Mouse (Mus musculus) fibroblast of lung, adult 2 months (primary cell): ENCODE measurements around the gene Gm45623.

Experiments used
- DNase-seq: peaks from one replicate; pipeline ENCODE4 v3.0.0-alpha.2; 2011; ENCODE audit warnings: low read depth

Gm45623 gene

DNA sequence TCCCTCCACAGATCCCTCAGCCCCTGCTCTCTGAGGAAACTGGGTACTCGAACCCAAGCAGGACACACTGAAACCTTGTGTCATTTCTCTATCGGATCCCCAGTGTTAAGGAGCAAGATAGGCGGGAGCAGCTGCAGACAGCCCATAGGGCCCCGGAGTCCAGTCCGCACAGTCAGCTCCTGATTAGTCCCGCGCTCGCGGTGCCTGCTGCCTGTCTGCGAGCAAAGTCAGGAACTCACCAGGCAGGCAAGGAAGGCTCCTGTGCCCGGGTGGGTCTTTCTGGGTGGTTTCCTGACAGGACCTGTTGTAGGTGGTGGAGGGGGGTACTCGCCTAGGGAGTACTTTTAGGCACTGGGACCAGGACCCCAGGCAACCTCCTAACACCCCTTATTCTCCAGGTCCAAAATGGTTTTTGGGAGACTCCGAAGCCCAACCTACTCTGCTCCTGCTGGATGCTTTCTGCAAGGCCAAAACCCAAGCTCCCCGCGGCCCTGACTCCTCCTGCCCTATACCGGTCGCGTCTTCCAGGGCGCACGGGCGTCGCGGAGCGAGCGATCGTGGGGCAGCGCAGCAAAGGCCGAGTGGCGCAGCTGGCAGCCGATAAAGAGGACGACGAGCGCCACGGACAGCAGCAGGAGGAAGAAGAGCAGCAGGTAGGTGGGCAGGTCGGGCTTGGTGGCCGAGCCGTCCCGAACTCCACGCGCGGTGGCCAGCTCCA lies 994 bp downstream of the Gm45623 start:
- DNase-seq = no peak

DNA sequence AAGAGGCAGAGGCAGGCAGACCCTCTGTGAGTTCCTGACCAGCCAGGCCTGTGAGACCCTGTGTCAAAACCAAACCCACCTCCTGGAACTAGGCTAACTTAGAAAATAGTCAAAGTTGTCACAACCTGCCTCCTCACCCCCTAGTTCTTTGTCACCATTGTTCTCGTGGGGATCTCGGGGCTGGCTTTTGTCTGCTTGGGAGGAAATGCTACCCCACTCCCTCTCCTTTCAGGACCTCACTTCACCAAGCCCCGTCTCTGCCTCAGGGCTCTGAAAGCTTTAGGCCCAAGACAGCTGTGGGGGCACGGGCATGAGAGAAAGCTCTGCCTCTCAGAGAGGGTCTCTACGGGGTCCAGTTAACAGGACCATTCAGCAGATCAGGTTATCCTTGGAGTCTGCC lies 1.9 kb downstream of the Gm45623 start:
- no peak for DNase-seq

DNA sequence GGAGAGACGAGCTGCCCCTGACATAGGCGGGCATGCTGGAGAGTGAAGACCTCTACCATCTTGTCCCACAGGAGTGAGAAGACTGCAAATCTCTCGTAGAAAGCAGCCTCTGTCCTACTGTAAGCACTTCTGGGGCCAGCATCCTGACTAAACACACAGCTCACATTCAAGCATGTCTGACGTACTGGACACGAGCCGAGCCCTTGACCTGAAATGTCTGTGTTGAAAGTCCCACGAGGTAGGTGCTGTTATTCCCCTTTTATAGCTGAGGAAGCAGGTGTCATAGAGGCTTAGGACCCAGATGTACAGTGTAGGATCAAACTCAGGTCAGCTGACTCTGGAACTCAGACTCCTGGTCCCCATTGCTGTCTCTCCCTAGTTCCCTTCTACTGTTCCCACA lies 4.2 kb downstream of the Gm45623 start:
- DNase-seq = no peak

DNA sequence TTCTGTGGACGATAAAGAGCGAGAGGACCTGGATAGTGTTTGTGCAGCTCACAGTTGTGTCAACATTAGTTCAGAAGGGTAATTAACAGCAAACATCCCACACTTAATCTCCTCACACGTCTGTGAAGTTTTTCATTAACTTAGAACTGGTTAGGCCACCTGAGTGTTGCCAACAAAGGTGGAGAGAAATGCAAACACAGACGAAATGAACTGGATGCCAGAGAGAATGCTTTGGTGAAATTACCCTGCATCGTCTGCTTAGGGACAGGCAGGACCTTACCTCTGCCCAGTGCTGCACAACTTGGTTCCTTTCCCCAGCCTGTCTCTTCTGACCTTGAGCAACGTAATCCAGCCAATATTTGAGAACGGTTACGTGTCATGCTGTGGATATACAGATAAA lies 6.1 kb downstream of the Gm45623 start:
- DNase-seq = no peak

DNA sequence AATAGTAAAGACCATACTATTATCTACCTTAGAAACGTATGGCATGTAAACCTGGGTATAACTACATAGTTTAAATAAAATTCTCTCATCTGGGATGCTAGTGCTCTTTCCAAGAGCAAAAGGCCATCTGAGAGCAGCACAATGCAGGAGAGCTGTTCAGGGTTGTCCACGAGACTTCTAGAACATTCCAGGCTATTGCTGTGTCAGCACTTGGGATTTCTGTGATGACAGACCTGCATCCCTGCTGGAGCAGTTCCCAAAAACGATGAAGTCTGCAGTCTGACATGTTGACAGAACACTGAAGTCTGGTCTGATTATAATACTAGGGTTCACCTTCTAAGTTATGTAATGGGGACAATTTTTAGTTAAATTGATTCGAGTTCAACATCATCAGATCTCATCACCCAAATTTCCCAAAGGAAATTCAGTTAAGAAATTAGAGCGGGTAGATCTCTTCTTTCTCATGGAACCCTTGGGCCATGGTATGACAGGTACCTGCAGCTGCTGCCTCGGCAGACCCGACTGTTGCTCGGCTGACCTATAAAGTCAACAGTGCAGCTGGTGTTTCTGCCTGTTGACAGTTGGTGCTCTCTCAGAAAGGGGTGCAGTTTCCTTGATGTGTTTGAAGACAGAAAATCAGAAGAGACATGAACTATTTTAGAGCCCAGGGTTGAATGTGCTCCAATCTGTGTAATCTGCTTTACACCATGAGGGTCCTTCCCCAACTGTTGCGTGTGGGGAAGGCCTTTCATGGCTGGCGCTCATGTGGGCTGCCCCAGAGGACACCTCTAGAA lies 6.7 kb downstream of the Gm45623 start:
- no peak for DNase-seq

DNA sequence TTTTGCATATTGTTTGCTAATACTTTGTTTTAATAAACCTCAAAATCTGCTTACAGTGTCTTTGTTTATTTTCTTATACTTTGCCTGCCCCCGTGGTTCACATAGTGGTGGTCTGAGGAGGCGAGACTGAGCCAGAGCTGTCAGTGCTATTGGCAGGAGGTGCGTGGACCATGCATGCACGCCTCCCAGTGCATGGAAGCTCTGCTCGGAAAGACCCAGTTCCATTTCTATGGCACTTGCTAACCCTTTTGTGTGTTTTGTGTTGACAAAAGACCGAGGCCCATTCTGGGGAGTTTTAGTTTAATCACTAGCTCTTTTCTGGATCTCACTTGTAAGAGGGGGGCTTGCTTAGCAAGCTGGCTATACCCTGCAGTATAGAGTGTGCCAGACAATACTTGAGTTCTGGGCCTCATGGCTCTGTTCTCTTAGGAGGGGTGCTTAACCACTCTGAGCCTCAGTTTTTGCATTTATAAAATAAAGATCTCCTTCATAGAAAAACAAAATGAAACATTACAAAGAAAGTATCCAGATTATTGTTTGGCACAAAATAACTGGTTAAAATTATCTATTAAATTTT lies 11.2 kb downstream of the Gm45623 start:
- DNase-seq = no peak

DNA sequence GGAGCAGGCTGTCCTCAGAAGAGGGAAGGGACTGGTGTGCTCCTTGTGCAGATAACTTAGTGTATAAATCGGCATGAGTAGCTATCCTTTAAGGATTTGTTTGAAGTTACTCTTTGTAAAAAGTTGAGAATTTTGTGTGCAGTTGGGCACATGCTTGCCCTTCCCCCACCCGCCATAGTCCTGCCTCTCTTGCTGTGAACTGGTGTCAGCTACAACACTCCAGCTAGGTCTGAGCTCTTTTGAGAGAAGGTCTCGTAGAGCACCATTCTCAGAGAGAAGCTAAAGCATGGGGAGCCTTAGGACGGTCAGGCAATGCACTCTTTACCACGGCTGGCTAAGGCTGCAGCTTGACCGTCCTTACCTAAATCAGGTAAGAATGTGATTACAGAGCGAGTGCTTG lies 11.9 kb downstream of the Gm45623 start:
- DNase-seq = no peak

DNA sequence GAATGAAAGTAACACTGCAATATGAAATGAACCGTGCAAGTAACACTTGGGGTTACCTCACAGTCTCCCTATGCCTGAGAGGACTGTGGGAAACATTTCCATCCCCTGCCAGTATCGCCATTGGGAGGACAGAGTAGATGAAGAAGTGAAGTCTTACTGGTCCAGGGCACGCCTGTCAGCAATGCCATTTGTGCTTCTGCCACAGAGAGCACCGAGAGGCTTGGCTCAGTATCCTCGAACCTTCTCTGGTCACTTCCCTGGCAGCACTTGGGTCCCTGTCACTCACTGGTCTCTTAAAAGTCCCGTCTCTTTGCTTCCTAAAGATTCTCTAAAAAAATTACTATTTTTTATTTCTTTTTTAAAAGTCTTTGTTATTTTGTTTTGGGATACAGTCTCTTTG lies 13.1 kb downstream of the Gm45623 start:
- DNase-seq = no peak

DNA sequence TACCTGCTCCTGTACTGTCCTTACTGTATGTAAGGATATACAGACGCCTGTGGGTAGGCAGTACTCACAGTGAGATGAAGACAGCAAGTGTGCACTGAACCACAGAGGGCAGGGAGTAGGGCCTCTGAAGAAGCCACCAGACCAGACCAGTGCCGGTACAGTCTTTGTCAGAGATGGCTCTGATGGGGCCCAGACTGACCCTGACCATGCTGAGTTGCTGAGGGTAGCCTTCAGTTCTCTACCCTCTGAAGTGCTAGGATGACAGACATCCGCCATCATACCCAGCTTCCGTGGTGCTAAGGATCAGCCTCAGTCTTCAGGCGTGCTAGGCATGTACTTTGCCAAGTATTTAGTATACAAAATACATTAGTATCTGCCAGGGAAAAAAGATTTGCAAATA lies 14.1 kb downstream of the Gm45623 start:
- DNase-seq = no peak

DNA sequence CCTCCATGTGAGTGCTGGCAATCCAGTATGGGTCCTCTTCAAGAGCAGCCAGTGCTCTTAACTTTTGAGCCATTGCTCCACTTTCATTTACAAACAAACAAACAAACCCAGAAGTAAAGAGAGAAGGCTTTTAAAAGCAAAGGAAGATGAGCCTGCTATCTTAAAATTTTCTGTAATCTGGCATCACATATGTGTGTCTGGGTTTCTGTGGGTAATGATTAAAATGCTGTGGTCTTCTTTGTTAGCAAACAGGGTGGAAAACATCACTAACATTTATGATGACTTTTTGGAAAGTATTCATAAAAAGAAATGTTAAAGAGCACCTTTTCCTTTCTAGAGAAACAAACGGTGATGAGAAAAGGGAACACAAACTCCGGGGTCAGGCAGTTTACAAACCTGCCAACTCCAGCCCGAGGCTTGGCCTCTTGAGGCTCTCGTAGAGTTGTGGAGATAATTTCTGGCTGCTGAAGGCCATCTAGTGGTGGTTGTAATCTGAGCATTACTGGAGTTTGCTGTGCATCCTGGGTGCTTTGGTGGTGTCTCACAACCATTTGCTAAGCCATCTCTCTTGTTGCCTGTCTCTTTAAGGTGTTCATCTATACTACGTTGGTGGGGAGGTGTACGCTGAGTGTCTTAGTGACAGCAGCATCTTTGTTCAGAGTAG lies 18.3 kb downstream of the Gm45623 start:
- DNase-seq = peak; percentile 22

DNA sequence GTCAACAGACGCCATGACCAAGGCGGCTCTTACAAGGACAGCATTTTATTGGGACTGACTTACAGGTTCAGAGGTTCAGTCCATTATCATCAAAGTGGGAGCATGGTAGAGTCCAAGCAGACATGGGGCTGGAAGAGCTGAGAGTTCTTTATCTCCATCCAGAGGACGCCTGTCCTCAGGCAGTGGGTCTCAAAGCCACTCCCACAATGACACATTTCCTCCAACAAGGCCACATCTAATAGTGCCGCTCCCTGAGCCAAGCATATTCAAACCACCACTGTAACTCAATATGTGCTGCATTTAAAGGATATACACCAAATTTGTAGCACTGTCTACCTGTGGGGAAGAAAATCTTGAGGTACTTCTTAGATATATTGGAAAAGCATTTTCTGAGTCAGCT lies 19.0 kb downstream of the Gm45623 start:
- no peak for DNase-seq

DNA sequence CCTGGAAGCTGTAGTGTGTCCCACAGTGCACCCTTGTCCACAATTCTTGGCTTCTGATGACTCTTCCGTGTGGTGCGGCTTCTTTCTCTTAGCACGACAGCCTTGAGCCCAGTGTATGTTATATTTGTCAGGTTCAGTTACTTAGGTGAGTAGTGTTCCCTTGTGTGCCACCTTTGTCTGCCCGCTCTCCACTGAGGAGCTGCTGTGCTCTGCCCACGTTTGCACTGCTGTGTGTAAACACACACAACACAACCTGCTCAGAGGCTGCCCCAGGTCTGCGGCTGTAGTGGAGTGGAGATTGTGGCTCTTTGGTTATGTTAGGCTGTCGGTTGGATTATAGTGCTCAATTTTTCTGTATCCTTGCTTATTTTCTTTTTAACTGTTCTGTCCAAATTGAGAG lies 24.6 kb downstream of the Gm45623 start:
- no peak for DNase-seq

DNA sequence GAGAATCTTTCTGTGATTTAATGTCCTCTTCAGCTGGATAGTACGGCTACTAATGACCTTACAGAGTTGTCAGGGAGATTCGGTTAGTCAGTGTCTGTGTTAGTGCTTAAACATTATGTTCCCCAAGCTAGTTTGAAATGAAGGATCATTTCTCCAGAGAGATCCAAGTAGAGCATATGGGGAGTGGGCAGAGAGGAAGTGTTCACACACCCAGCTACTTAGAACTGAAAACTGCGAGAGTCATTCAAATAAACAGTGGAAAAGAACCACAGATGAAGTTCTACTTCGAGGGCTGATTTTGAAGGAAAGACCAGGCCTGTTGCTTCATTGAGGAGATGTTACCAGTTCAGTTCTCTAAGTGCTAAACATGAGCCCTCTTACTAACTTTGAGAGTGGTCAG lies 27.1 kb downstream of the Gm45623 start:
- no peak for DNase-seq

DNA sequence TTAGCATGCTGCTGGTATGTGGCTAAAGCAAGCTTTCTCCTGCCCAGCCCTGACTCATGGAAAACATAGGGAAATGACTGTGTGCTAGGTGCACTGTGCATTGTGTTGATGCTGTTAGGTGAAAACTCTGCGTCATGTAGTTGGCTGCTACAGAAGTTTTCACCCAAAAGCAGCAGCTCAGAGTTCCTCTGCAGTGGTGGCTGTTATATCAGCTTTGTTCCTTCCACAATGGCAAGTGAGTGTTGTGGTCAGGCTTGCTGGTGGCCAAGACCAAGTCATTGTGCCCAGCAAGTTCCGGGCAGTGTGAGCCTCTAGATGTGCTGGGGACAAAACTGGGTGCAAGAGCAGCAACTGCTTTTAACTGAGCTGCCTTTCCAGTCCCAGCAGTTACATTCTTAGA lies 41.4 kb downstream of the Gm45623 start:
- no peak for DNase-seq

DNA sequence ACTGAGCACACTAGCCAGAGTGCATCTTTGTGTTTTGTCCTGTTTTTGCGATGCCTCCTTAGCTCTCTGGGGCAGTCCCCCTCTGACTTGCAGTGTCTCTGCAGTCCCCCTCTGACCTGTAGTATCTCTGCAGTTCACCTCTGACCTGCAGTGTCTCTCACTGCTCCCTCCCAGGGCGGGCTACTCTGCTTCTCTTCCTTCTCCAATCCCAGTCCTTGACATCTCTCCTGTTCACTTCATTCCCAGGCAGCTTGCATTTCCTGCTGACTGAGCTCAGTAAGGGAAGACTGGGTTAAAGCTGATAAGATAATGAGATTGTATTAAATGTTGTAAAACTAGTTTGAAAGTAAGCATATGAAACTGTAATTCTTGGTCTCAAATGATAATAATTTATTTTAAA lies 43.0 kb downstream of the Gm45623 start:
- DNase-seq = no peak

DNA sequence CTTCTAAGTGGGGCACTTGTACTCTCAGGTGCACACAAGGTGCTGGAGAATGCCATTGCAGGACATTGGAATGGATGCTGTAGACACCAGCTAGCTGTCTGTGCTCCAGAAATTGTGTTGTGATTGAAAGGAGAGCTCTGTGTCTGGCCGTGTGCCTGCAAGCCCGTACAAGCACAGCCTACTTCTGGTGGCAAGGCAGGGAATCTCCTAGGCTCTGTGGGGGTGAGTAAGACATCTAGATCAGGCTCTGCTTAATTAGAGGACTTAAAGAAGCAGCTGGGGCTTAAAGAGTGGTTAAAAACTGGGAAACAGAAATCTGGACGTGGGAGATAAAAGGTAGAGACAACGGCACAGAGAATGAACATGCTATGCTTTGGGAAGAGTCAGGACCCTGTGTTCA lies 46.0 kb downstream of the Gm45623 start:
- no peak for DNase-seq

DNA sequence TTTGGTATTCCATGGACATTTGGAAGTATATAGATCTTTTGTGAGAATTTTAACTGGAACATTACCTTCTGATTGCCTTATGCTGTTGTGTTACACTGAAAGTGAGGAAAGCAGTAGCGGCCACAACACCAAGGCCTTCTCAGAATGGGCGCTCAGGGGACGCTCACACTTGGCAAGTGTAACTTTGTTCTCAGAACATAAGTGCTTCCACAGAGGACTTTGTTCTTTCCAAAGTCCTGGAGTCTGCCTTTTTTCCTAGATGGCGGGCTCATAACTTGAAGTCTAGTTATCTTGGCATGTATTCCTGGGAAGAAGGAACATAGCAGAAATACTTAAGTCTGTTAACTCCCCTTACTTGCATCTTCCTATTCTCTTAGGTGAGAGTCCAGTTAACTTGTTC lies 46.5 kb downstream of the Gm45623 start:
- no peak for DNase-seq

DNA sequence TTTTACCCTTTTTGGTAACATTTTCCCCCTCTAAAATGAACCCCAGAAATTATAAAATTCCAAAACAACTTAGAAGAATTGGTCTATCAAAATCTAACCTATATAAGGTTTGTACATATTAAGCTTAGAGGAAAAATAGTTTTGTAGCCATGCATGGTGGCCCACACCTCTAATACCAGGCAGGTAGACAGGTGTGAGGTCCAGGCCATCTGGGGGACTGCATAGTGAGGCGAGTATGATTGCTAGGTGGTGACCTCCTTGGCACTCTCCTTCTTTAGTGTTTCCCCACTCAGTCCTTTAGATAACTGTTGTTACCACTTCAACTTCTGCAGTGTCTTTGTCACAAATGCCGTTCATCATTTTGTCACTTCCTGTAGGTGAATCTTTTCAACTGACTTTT lies 49.0 kb downstream of the Gm45623 start:
- DNase-seq = no peak

DNA sequence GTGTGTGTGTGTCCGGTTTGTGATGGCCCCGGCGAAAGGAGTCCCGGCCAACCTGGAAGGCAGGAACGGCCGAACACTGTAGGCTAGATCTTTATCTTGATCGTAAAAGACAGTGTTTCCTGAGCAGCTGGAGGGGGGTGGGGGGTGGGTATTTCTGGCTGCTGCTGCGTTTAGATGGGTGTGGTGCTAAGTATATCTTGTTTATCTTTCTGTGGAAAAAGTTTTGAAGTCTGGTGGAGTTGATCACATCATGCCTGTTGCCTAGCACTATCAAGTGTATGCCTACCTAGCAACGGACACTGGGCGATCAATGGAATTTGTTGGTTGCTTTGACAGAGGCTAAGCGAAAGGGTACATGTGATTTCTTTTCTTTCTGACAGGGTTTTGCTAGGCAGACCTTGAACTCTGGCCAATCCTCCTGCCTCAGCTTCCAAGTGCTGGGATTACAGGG lies 49.7 kb downstream of the Gm45623 start:
- DNase-seq = no peak

DNA sequence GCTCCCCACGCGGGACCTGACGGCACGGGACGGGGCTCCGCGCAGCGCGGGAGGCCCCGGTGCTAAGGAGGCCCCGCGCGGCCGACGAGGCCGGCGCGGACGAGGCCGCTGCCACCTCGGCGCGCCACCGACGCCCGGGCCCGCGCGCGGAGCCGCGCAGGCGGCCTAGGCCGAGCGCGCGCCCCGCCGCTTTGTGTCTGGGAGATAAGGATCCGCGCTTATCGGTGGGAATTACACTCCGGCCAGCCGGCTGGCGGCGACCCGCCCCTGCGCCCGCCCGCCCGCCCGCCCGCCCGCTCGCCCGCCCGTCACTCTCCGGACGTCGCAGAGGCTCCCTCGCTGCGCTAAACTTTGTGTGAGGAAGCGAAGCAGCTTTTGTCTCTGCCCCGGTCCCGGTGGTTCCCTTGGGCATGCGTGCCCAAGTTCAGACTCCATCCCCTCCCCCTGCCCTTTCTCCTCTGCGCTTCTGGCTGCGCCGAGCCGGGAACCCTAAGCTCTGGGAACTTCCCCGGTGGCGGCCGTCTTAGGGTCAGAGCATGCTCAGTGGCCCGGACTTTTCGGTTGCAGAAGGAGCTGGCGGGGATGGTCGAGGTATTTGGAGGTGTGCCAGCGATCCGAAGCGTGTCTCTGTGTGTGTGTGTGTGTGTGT lies 50.3 kb downstream of the Gm45623 start:
- no peak for DNase-seq

DNA sequence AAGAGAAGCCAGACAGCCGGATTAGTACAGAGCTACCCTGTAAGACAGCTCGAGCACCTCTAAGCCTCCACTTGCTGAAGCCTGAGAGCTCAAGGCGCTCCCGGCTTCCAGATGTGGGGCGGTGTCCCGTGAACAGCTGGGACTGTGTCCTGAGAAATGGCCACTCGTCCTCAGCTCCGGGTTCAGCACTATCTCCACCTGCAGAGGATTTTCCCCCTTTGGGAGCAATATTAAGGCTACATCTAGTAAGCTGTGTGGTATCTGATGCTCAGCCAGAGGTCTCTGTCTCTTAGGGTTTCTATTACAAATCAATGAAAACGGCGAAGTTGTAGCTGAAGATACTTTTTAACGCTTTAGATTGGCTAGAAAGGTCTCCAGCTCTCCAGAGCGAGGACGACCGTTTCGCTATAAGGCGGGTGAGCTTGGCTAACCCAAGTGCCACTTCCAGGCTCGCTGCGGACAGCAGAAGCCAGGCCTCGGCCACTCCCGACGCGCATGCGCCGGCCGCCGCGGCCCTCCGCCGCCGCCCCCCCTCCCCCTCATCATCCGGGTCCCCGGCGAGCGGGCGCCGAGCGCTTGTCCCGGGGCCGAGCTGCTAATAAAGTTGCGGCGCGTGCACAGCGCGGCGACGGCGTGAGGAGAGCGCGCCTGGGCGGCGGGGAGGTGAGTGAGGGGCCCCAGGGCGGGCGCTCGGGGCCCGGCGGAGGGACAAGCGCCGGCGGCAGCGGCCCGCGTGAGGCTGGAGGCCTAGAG lies 51.0 kb downstream of the Gm45623 start, which contains the start of gene Smad5:
Gene Smad5 (plus strand): TSS at position 542 of the 753 bp plus-strand sequence.
- no peak for DNase-seq
